ENCODE assay signal across 23 mouse cellular contexts in genomic region chr9:115380276-115380675, GRCm38 (mm10).
DNase-seq lines count a peak whose midpoint lies in the region; ATAC-seq and TF ChIP-seq lines count a peak whose summit lies in the region.
"Had no signal": no experiment of that assay in that cellular context is flagged by ENCODE, and none has a peak within 500 bp of the region (broad histone marks: within the 10 kb centered on the region; RNA-seq: fewer than 3 reads in every experiment).

No protein-coding gene starts in this region.

- peak; percentile 7 for DNase-seq in cerebellum, adult 2 months
- no peak for DNase-seq in cerebellum, adult 8-10 months
- no peak for DNase-seq in hindbrain, embryonic 11.5 days (ENCODE audit: low spot score)
- no peak for DNase-seq in neural tube, embryonic 10.5 days (ENCODE audit: extremely low spot score, low spot score)
- no peak for DNase-seq in left cerebral cortex, adult 9 months (ENCODE audit: low spot score in 2 of 2)
- DNase-seq: adrenal gland, postnatal 10 days; gastrocnemius, postnatal 25 days; kidney, adult 18-20 months; kidney, postnatal 14 days; lung, adult 18-20 months; lung, postnatal 14 days; right cerebral cortex, postnatal 14 days; spleen, adult 18-20 months; thymus, postnatal 4 days had no signal

- WGBS in cerebellum, adult 2 months: 7% methylated on average over 15 of the region's 15 CpGs
- WGBS in hindbrain, embryonic 13.5 days: 60% methylated on average over 15 of the region's 15 CpGs
- WGBS in hindbrain, embryonic 11.5 days: 86% methylated on average over 15 of the region's 15 CpGs
- 69% methylated on average over 15 of the region's 15 CpGs for WGBS in neural tube, embryonic 13.5 days

- H3K36me3 ChIP-seq in hindbrain, embryonic 13.5 days: no peaks in the 10 kb centered on the region
- H3K36me3 ChIP-seq in hindbrain, embryonic 11.5 days (ENCODE audit: control insufficient read depth, insufficient read depth, low read length): no peaks in the 10 kb centered on the region
- no peaks in the 10 kb centered on the region for H3K36me3 ChIP-seq in neural tube, embryonic 13.5 days
- H3K36me3 ChIP-seq: embryonic facial prominence, embryonic 12.5 days; limb, embryonic 10.5 days had no signal

- H3K27ac ChIP-seq in cerebellum, adult 2 months (ENCODE audit: insufficient read depth, low read length): no peak overlapping the region
- peak overlapping the region; percentile 67; the same call in 1 of the 2 replicates for H3K27ac ChIP-seq in hindbrain, embryonic 13.5 days
- no peak overlapping the region for H3K27ac ChIP-seq in hindbrain, embryonic 11.5 days (ENCODE audit: low read depth, low read length)
- peak overlapping the region; percentile 70 for H3K27ac ChIP-seq in neural tube, embryonic 13.5 days (replicated peaks)
- H3K27ac ChIP-seq: embryonic facial prominence, embryonic 12.5 days; layer of hippocampus, adult 2 months; limb, embryonic 10.5 days had no signal

- no peak overlapping the region for H3K4me2 ChIP-seq in hindbrain, embryonic 13.5 days
- H3K4me2 ChIP-seq in hindbrain, embryonic 11.5 days (replicated peaks; ENCODE audit: low read depth, low read length): no peak overlapping the region
- H3K4me2 ChIP-seq in neural tube, embryonic 13.5 days: no peak overlapping the region
- H3K4me2 ChIP-seq: embryonic facial prominence, embryonic 12.5 days had no signal

- ATAC-seq in hindbrain, embryonic 13.5 days (ENCODE audit: low FRiP score): no peak
- ATAC-seq in hindbrain, embryonic 11.5 days (ENCODE audit: low FRiP score): no peak
- no peak for ATAC-seq in neural tube, embryonic 13.5 days (ENCODE audit: low read depth)
- no peak for ATAC-seq in inflammation-experienced regulatory T-cells, adult 6 months
- ATAC-seq: activated CD4-positive, CD25-positive, alpha-beta regulatory T cell, adult 4 months; CD4-positive, CD25-positive, alpha-beta regulatory T cell, adult 4 months had no signal

- 0 out of 2 replicates have a peak, but pooled peaks cover 3% of the 10 kb centered on the region for H3K9me3 ChIP-seq in hindbrain, embryonic 13.5 days
- no peaks in the 10 kb centered on the region for H3K9me3 ChIP-seq in hindbrain, embryonic 11.5 days (ENCODE audit: control insufficient read depth, low read length)
- no peaks in the 10 kb centered on the region for H3K9me3 ChIP-seq in neural tube, embryonic 13.5 days
- H3K9me3 ChIP-seq: embryonic facial prominence, embryonic 12.5 days; limb, embryonic 10.5 days had no signal

- no peak for TF ChIP-seq CTCF in cerebellum, adult 2 months (IDR thresholded peaks at IDR 0.05; ENCODE audit: borderline replicate concordance, insufficient read depth, low read depth, low read length)

- no peak for TF ChIP-seq POLR2A in cerebellum, adult 2 months (IDR thresholded peaks at IDR 0.05; ENCODE audit: borderline replicate concordance, insufficient read depth, low read length)

- H3K9ac ChIP-seq in hindbrain, embryonic 13.5 days: no peak overlapping the region
- H3K9ac ChIP-seq in hindbrain, embryonic 11.5 days (ENCODE audit: low read depth, low read length): no peak overlapping the region
- no peak overlapping the region for H3K9ac ChIP-seq in neural tube, embryonic 13.5 days
- H3K9ac ChIP-seq: embryonic facial prominence, embryonic 12.5 days had no signal

- H3K27me3 ChIP-seq in cerebellum, adult 2 months (ENCODE audit: control insufficient read depth, insufficient read depth, low read length): no peaks in the 10 kb centered on the region
- H3K27me3 ChIP-seq in hindbrain, embryonic 13.5 days: no peaks in the 10 kb centered on the region
- H3K27me3 ChIP-seq in hindbrain, embryonic 11.5 days (ENCODE audit: control insufficient read depth, insufficient read depth, low read length): no peaks in the 10 kb centered on the region
- no peaks in the 10 kb centered on the region for H3K27me3 ChIP-seq in neural tube, embryonic 13.5 days
- H3K27me3 ChIP-seq: embryonic facial prominence, embryonic 12.5 days had no signal

- no peak overlapping the region for H3K4me3 ChIP-seq in cerebellum, adult 2 months (replicated peaks; ENCODE audit: insufficient read depth, low read depth, low read length)
- H3K4me3 ChIP-seq in hindbrain, embryonic 13.5 days: no peak overlapping the region
- no peak overlapping the region for H3K4me3 ChIP-seq in hindbrain, embryonic 11.5 days (ENCODE audit: low read depth, low read length)
- no peak overlapping the region for H3K4me3 ChIP-seq in neural tube, embryonic 13.5 days
- H3K4me3 ChIP-seq: embryonic facial prominence, embryonic 12.5 days; erythroblast, embryonic 14.5 days; layer of hippocampus, adult 2 months; limb, embryonic 10.5 days had no signal

- no peaks in the 10 kb centered on the region for H3K4me1 ChIP-seq in cerebellum, adult 2 months (ENCODE audit: control insufficient read depth, insufficient read depth, low read length)
- H3K4me1 ChIP-seq in hindbrain, embryonic 13.5 days (replicated peaks): peaks cover 9% of the 10 kb centered on the region; the same call in 1 of the 2 replicates
- no peaks in the 10 kb centered on the region for H3K4me1 ChIP-seq in hindbrain, embryonic 11.5 days (replicated peaks; ENCODE audit: control insufficient read depth, insufficient read depth, low read length)
- H3K4me1 ChIP-seq in neural tube, embryonic 13.5 days (replicated peaks): peaks cover 7% of the 10 kb centered on the region
- H3K4me1 ChIP-seq: embryonic facial prominence, embryonic 12.5 days; limb, embryonic 10.5 days had no signal

Comparison
In these comparisons a context has a peak if more than half of its experiments do, and no peak if none do; other contexts are left out.
1. DNase-seq: peak in cerebellum, adult 2 months (2 of 2); none in cerebellum, adult 8-10 months (single experiment), hindbrain, embryonic 11.5 days (single experiment), neural tube, embryonic 10.5 days (single experiment) and left cerebral cortex, adult 9 months (0 of 2).
2. H3K27ac ChIP-seq: peak in hindbrain, embryonic 13.5 days (single experiment) and neural tube, embryonic 13.5 days (single experiment); none in cerebellum, adult 2 months (single experiment) and hindbrain, embryonic 11.5 days (single experiment).